Mouse (Mus musculus) stomach, postnatal 0 days (tissue): ENCODE data around the gene Hcrtr2.

ENCODE experiments used
- CTCF ChIP-seq: IDR thresholded peaks from 2 replicates; pipeline ENCODE4 v1.5.1; 2016; ENCODE audit warnings: antibody characterized with exemption, low read depth, mild to moderate bottlenecking, moderate library complexity
- EP300 ChIP-seq: optimal IDR thresholded peaks from 2 replicates; pipeline ENCODE3; 2016; ENCODE audit warnings: antibody characterized with exemption

GRCm38 (mm10) chr9:76323186-76323701 is 412 bp downstream of the Hcrtr2 start:
- TF ChIP-seq EP300 (no peak), CTCF (no peak)
